Mouse (Mus musculus) bone marrow macrophage, adult 2 months (primary cell): ENCODE results near the gene Rnf114.

Experiments used
- CTCF ChIP-seq: IDR thresholded peaks from 2 replicates; pipeline ENCODE4 v1.5.1; 2012; ENCODE audit warnings: low read depth, mild to moderate bottlenecking, low read length, moderate library complexity
- POLR2A ChIP-seq: IDR thresholded peaks from 2 replicates; pipeline ENCODE4 v1.6.1; 2012; ENCODE audit warnings: mild to moderate bottlenecking, low read depth, low read length, borderline replicate concordance

- TF ChIP-seq CTCF (no peak), POLR2A (no peak)
Observed at GRCm38 (mm10) chr2:167449331-167450275, 42.8 kb upstream of the Rnf114 start.
